Mouse (Mus musculus) T-cell, adult 66 days (primary cell): ENCODE results near the gene Gm648. TPM values are rescaled to one million over a fixed set of nuclear protein-coding genes. Genes with fewer than 3 reads are reported as not detected.

ENCODE experiments used
- total RNA-seq, 2 experiments: library from RNA; stranded (reverse); gene quantifications; 3 replicates in 1 of 2; 4 replicates in 1 of 2; pipeline ENCODE4 v1.2.4; 2023

Gene Gm648
- total RNA-seq, result not detected

GRCm38 (mm10) chrX:56549506-56549905 lies at the start of gene Gm648:
Gene Gm648 (minus strand): TSS chrX:56549606.

GRCm38 (mm10) chrX:56597887-56598640 lies 48.7 kb upstream of the Gm648 start, which contains the start of gene Mmgt1:
Gene Mmgt1 (minus strand): TSS chrX:56598069.

GRCm38 (mm10) chrX:56524442-56524841 lies 25.0 kb downstream of the Gm648 start, which contains the start of gene Gm10477:
Gene Gm10477 (plus strand): TSS chrX:56524742.

Other genes starting within 250 kb of the Gm648 start
- under 1 TPM; 0.29 to 0.53 TPM for gene Zfp449, start 203.2 kb downstream of the Gm648 start, total RNA-seq
- gene Smim10l2a, start 175.0 kb downstream of the Gm648 start, total RNA-seq, result under 1 TPM; 0.62 to 0.96 TPM
- gene Gm2174, start 101.6 kb downstream of the Gm648 start, total RNA-seq, result not detected
- 10 to 100 TPM; 48.0 to 50.9 TPM for gene Ints6l, start 94.7 kb downstream of the Gm648 start, total RNA-seq
- not detected for gene Gm10477, start 24.9 kb downstream of the Gm648 start, total RNA-seq
- gene Mmgt1, start 48.5 kb upstream of the Gm648 start, total RNA-seq, result 10 to 100 TPM; 11.3 to 11.4 TPM
- 10 to 100 TPM; 14.3 to 15.9 TPM for gene Slc9a6, start 60.2 kb upstream of the Gm648 start, total RNA-seq
- not detected for gene Fhl1, start 182.2 kb upstream of the Gm648 start, total RNA-seq